Mouse (Mus musculus): ENCODE measurements around the gene Srcin1. TPM values are rescaled to one million over a fixed set of nuclear protein-coding genes. Genes with fewer than 3 reads are reported as not detected.
A peak's percentile ranks its signal among the peaks of the same experiment; 100 is the strongest.

Srcin1 gene
- total and polyA plus RNA-seq, 2 experiments from 2014 or later: 14.3 to 141 TPM

- no peak overlapping the region for H3K4me3 ChIP-seq (ENCODE audit: low read length)
- no peaks in the 10 kb centered on the region for H3K9me3 ChIP-seq (ENCODE audit: low read length)
- H3K9ac ChIP-seq (replicated peaks; ENCODE audit: low read length): no peak overlapping the region
- no peak for TF ChIP-seq CTCF (IDR thresholded peaks at IDR 0.05; ENCODE audit: low read depth)
- H3K36me3 ChIP-seq (ENCODE audit: insufficient read depth, low read length): no peaks in the 10 kb centered on the region
- no peak for DNase-seq (ENCODE audit: low spot score)
- WGBS: 83% methylated on average over 4 of the region's 4 CpGs
- no peaks in the 10 kb centered on the region for H3K4me1 ChIP-seq (ENCODE audit: insufficient read depth, low read length)
- H3K27ac ChIP-seq: no peak overlapping the region
- no peak for ATAC-seq
- no peak overlapping the region for H3K4me2 ChIP-seq (ENCODE audit: low read depth, low read length)
- no peaks in the 10 kb centered on the region for H3K27me3 ChIP-seq (ENCODE audit: insufficient read depth, low read length)
These were observed 70.2 kb downstream of the Srcin1 start for GRCm38 (mm10) chr11:97505784-97506183.

DNA sequence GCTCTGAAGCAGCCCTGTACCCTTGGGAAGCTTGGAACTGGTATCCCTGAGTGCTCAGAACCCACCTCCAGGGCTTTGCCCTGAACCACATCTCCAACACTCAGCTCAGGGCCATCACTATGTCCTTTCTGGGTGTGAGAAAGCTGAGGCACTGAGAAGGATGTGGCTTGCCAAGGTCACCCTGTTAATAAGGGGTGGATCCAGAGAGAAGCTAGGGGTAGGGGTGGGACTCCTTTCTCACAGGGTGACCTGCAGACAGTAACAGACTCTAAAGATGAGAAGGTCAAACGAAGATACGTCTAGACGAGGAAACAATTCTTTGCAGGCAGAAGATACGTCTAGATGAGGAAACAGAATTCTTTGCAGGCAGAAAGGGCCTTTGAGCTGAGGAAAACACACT is 73.1 kb downstream of the Srcin1 start:
- Histone ChIP-seq H3K9me3 (ENCODE audit: low read length) (no peaks in the 10 kb centered on the region), H3K27ac (no peak overlapping the region), H3K36me3 (ENCODE audit: insufficient read depth, low read length) (no peaks in the 10 kb centered on the region), H3K9ac (replicated peaks; ENCODE audit: low read length) (no peak overlapping the region), H3K4me2 (ENCODE audit: low read depth, low read length) (no peak overlapping the region), H3K27me3 (ENCODE audit: insufficient read depth, low read length) (no peaks in the 10 kb centered on the region; the same call in 1 of the 2 replicates), H3K4me3 (ENCODE audit: low read length) (no peak overlapping the region), H3K4me1 (ENCODE audit: insufficient read depth, low read length) (no peaks in the 10 kb centered on the region)
- DNase-seq (ENCODE audit: low spot score) (no peak), ATAC-seq (no peak)
- TF ChIP-seq CTCF (IDR thresholded peaks at IDR 0.05; ENCODE audit: low read depth): no peak
- WGBS: 77% methylated on average over 4 of the region's 4 CpGs

GRCm38 (mm10) chr11:97502383-97502782 is 73.6 kb downstream of the Srcin1 start:
- Histone ChIP-seq H3K4me1 (ENCODE audit: insufficient read depth, low read length) (no peaks in the 10 kb centered on the region), H3K9me3 (ENCODE audit: low read length) (no peaks in the 10 kb centered on the region), H3K27me3 (ENCODE audit: insufficient read depth, low read length) (no peaks in the 10 kb centered on the region; the same call in 1 of the 2 replicates), H3K36me3 (ENCODE audit: insufficient read depth, low read length) (no peaks in the 10 kb centered on the region), H3K4me3 (ENCODE audit: low read length) (no peak overlapping the region), H3K4me2 (ENCODE audit: low read depth, low read length) (no peak overlapping the region), H3K27ac (no peak overlapping the region), H3K9ac (replicated peaks; ENCODE audit: low read length) (no peak overlapping the region)
- no peak for TF ChIP-seq CTCF (IDR thresholded peaks at IDR 0.05; ENCODE audit: low read depth)
- DNase-seq (ENCODE audit: low spot score) (no peak), ATAC-seq (no peak)
- 48% methylated on average over 9 of the region's 9 CpGs for WGBS

- H3K4me3 ChIP-seq (ENCODE audit: low read length): peak overlapping the region; percentile 27
These were observed 75.1 kb downstream of the Srcin1 start for GRCm38 (mm10) chr11:97500720-97501448.

DNA sequence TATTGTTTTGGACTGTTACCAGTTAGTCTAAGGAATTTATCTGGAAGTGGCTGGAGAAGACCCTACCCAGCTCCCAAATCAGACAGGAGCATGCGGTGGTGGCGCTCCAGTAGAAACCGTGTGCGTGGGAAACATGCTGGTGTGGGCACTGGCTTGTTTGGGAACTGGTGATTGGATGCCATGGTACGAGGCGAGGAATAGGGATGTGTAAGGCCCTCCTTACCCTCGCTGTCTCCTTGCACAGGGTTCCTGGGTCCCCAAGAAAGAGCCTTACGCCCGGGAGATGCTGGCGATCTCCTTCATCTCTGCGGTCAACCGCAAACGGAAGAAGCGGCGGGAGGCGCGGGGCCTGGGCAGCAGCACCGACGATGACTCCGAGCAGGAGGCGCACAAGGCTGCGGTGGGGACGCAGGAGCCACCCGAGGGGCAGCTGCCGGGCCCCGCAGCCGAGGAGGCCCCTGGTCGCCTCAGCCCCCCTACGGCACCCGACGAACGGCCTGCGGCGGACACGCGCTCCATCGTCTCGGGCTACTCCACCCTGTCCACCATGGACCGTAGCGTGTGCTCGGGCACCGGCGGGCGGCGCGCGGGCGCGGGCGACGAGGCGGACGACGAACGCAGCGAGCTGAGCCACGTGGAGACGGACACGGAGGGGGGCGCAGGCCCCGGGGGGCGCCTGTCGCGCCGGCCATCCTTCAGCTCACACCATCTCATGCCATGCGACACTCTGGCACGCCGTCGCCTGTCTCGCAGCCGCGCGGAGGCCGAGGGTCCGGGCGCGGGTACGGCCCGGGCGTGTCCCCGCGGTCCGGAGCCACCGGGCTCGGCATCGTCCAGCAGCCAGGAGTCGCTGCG is 75.9 kb downstream of the Srcin1 start, which contains the start of gene 4933428G20Rik:
4933428G20Rik (minus strand) TSS at position 476 of the 855 bp plus-strand sequence.
- peak; percentile 27 for DNase-seq (ENCODE audit: low spot score)
- WGBS: 22% methylated on average over 65 of the region's 88 CpGs
- H3K27me3 ChIP-seq (ENCODE audit: insufficient read depth, low read length): no peaks in the 10 kb centered on the region; the same call in 1 of the 2 replicates

More at GRCm38 (mm10) chr11:97500720-97501448, 75.1 kb downstream of the Srcin1 start:
- Histone ChIP-seq H3K27ac (no peak overlapping the region), H3K9me3 (ENCODE audit: low read length) (no peaks in the 10 kb centered on the region), H3K27me3 (ENCODE audit: insufficient read depth, low read length) (no peaks in the 10 kb centered on the region; the same call in 1 of the 2 replicates), H3K4me2 (ENCODE audit: low read depth, low read length) (peak overlapping the region; percentile 48), H3K36me3 (ENCODE audit: insufficient read depth, low read length) (no peaks in the 10 kb centered on the region), H3K4me1 (ENCODE audit: insufficient read depth, low read length) (no peaks in the 10 kb centered on the region), H3K9ac (replicated peaks; ENCODE audit: low read length) (peak overlapping the region; percentile 19; the same call in 1 of the 2 replicates)
- 17% methylated on average over 49 of the region's 51 CpGs for WGBS
- peak; percentile 27; the same call in 1 of the 2 replicates for ATAC-seq
- no peak for TF ChIP-seq CTCF (IDR thresholded peaks at IDR 0.05; ENCODE audit: low read depth)
- DNase-seq (ENCODE audit: low spot score): peak; percentile 44

GRCm38 (mm10) chr11:97497543-97497942 is 78.4 kb downstream of the Srcin1 start:
- H3K36me3 ChIP-seq (ENCODE audit: insufficient read depth, low read length): peaks cover 3% of the 10 kb centered on the region
- no peak for TF ChIP-seq CTCF (IDR thresholded peaks at IDR 0.05; ENCODE audit: low read depth)
- no peak overlapping the region for H3K27ac ChIP-seq
- H3K4me1 ChIP-seq (ENCODE audit: insufficient read depth, low read length): no peaks in the 10 kb centered on the region
- no peak for ATAC-seq
- no peaks in the 10 kb centered on the region for H3K9me3 ChIP-seq (ENCODE audit: low read length)
- DNase-seq (ENCODE audit: low spot score): no peak
- H3K27me3 ChIP-seq (ENCODE audit: insufficient read depth, low read length): no peaks in the 10 kb centered on the region; the same call in 1 of the 2 replicates
- H3K9ac ChIP-seq (replicated peaks; ENCODE audit: low read length): no peak overlapping the region
- no peak overlapping the region for H3K4me3 ChIP-seq (ENCODE audit: low read length)
- H3K4me2 ChIP-seq (ENCODE audit: low read depth, low read length): no peak overlapping the region
- 95% methylated on average over 4 of the region's 4 CpGs for WGBS

More for the DNA sequence above, 75.9 kb downstream of the Srcin1 start, which contains the start of gene 4933428G20Rik:
- peak within 1 kb of the TSS; percentile 27 for H3K4me3 ChIP-seq (ENCODE audit: low read length)
- H3K9ac ChIP-seq (replicated peaks; ENCODE audit: low read length): peak within 1 kb of the TSS; percentile 19; the same call in 1 of the 2 replicates
- peak within 1 kb of the TSS; percentile 48 for H3K4me2 ChIP-seq (ENCODE audit: low read depth, low read length)
- 0 out of 2 replicates have a peak, but pooled peaks have one; percentile 24 for ATAC-seq
- H3K4me1 ChIP-seq (ENCODE audit: insufficient read depth, low read length): no peaks in the 10 kb centered on the region
- H3K36me3 ChIP-seq (ENCODE audit: insufficient read depth, low read length): no peaks in the 10 kb centered on the region
- no peaks in the 10 kb centered on the region for H3K9me3 ChIP-seq (ENCODE audit: low read length)
- TF ChIP-seq CTCF (IDR thresholded peaks at IDR 0.05; ENCODE audit: low read depth): no peak
- no peak within 1 kb of the TSS for H3K27ac ChIP-seq
